Mouse (Mus musculus): Measurements from ENCODE around the gene Rilpl1.

- TF ChIP-seq CTCF (IDR thresholded peaks at IDR 0.05; ENCODE audit: control insufficient read depth, insufficient read depth, insufficient replicate concordance, low read depth, low read length) = no peak
- no peak for TF ChIP-seq POLR2A (IDR thresholded peaks at IDR 0.05; ENCODE audit: control insufficient read depth, low read depth, low read length)
Observed at GRCm38 (mm10) chr5:124450641-124451340, 80.4 kb downstream of the Rilpl1 start.

Measured in testis, adult 2 months (tissue).